Mouse (Mus musculus) bone marrow, adult 2 months (tissue): ENCODE data around the gene Plau.

Experiments
- CTCF ChIP-seq: fragments of 200-500 bp; IDR thresholded peaks from 2 replicates; pipeline ENCODE4 v1.5.1; 2011; ENCODE audit warnings: low read length, control low read depth; ENCODE audit not compliant: control insufficient read depth, insufficient read depth
- POLR2A ChIP-seq: fragments of 200-500 bp; IDR thresholded peaks from 2 replicates; pipeline ENCODE4 v1.6.1; 2011; ENCODE audit warnings: low read depth, mild to moderate bottlenecking, control low read depth, low read length, borderline replicate concordance; ENCODE audit not compliant: control insufficient read depth

DNA sequence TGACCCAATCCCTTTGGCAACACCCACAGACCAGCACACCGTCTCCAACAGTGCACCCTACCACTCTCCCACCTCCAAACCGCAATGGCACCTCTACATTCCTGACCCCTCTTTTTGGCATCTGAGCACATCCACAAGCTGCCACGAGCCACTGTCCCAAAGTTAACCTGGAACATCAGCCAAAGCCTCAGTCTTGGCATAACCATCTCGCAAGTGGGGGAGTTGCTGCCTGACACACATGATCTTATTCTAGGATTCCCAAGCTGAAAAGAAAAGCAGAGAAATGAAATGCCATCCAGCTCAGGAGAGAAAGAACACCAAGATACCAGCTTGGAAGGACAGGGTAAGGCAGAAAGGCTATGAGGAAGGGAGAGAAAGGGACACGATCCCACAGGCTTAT is 46.0 kb upstream of the Plau start:
- no peak for TF ChIP-seq POLR2A
- no peak for TF ChIP-seq CTCF
